Mouse (Mus musculus) urinary bladder, postnatal 14 days (tissue): ENCODE measurements around the gene Gm20517.

ENCODE experiments used
- DNase-seq: peaks from one replicate; pipeline ENCODE4 v3.0.0; 2021; ENCODE audit warnings: low spot score

Gene Gm20517

GRCm38 (mm10) chr17:47610849-47611660 lies at the start of gene Gm20517, which contains the start of the genes Bysl and Med20:
TSS of gene Gm20517 (plus strand) at chr17:47611589.
TSS of gene Bysl (minus strand) at chr17:47611492.
TSS of gene Med20 (plus strand) at chr17:47611582.
- DNase-seq: peak; percentile 97

GRCm38 (mm10) chr17:47562875-47563274 lies 48.5 kb upstream of the Gm20517 start:
- DNase-seq: no peak

GRCm38 (mm10) chr17:47564612-47565011 lies 46.8 kb upstream of the Gm20517 start:
- no peak for DNase-seq

GRCm38 (mm10) chr17:47566133-47566532 lies 45.3 kb upstream of the Gm20517 start:
- DNase-seq: no peak

- no peak for DNase-seq
Measured at GRCm38 (mm10) chr17:47567271-47567670, 44.1 kb upstream of the Gm20517 start.

- DNase-seq: no peak
Measured at GRCm38 (mm10) chr17:47568389-47568788, 43.0 kb upstream of the Gm20517 start.

- DNase-seq: no peak
Measured at GRCm38 (mm10) chr17:47568951-47569527, 42.4 kb upstream of the Gm20517 start.

- no peak for DNase-seq
Measured at GRCm38 (mm10) chr17:47571621-47572020, 39.8 kb upstream of the Gm20517 start.

GRCm38 (mm10) chr17:47572436-47572835 lies 39.0 kb upstream of the Gm20517 start:
- no peak for DNase-seq

- DNase-seq: no peak
Measured at GRCm38 (mm10) chr17:47574028-47574427, 37.4 kb upstream of the Gm20517 start.

GRCm38 (mm10) chr17:47574830-47575229 lies 36.6 kb upstream of the Gm20517 start:
- DNase-seq: no peak

GRCm38 (mm10) chr17:47578655-47579054 lies 32.7 kb upstream of the Gm20517 start:
- DNase-seq: no peak

GRCm38 (mm10) chr17:47580962-47581361 lies 30.4 kb upstream of the Gm20517 start:
- no peak for DNase-seq

GRCm38 (mm10) chr17:47588517-47588916 lies 22.9 kb upstream of the Gm20517 start:
- DNase-seq: no peak

- no peak for DNase-seq
Measured at GRCm38 (mm10) chr17:47591073-47591472, 20.3 kb upstream of the Gm20517 start.

GRCm38 (mm10) chr17:47593215-47593853 lies 18.1 kb upstream of the Gm20517 start:
- DNase-seq: peak; percentile 97

- no peak for DNase-seq
Measured at GRCm38 (mm10) chr17:47593854-47594182, 17.6 kb upstream of the Gm20517 start.

- DNase-seq: peak; percentile 41
Measured at GRCm38 (mm10) chr17:47594183-47594968, 17.0 kb upstream of the Gm20517 start.

- DNase-seq: no peak
Measured at GRCm38 (mm10) chr17:47594969-47595247, 16.5 kb upstream of the Gm20517 start.

GRCm38 (mm10) chr17:47595248-47596161 lies 15.9 kb upstream of the Gm20517 start:
- DNase-seq: peak; percentile 56

GRCm38 (mm10) chr17:47596162-47596838 lies 15.1 kb upstream of the Gm20517 start:
- no peak for DNase-seq
